Mouse (Mus musculus) neural tube, embryonic 11.5 days (tissue): Measurements from ENCODE around the gene Nampt. TPM values are rescaled to one million over a fixed set of nuclear protein-coding genes. Genes with fewer than 3 reads are reported as not detected.
"Not testable (repeated sequence)": the region's sequence is repeated elsewhere in the genome, so short reads cannot be mapped to it uniquely, and the experiment has no call there.

Experiments used
- ATAC-seq: fragments of 200-750 bp; cut with Nextera tagmentation; 2 replicates; pipeline ENCODE4 v1.8.0; 2017; ENCODE audit warnings: moderate number of reproducible peaks, mild to moderate bottlenecking, moderate TSS enrichment, moderate library complexity; ENCODE audit not compliant: insufficient read depth, low FRiP score, low TSS enrichment
- DNase-seq: peaks from one replicate; pipeline ENCODE4 v3.0.0-alpha.2; 2015; ENCODE audit warnings: low spot score
- H3K27ac ChIP-seq: fragments of 300-500 bp; sonication (generic); 2 replicates; pipeline ENCODE4 v1.5.1; 2014; ENCODE audit warnings: low read depth, mild to moderate bottlenecking, low read length
- H3K27me3 ChIP-seq: fragments of 300-500 bp; sonication (generic); 2 replicates; pipeline ENCODE4 v1.6.1; 2014; ENCODE audit warnings: mild to moderate bottlenecking, low read length, mixed read lengths; ENCODE audit not compliant: control insufficient read depth, insufficient read depth
- H3K36me3 ChIP-seq: fragments of 300-500 bp; sonication (generic); 2 replicates; pipeline ENCODE4 v1.6.1; 2014; ENCODE audit warnings: mild to moderate bottlenecking, low read length, moderate library complexity, mixed read lengths; ENCODE audit not compliant: control insufficient read depth, insufficient read depth
- H3K4me1 ChIP-seq: fragments of 300-500 bp; sonication (generic); 2 replicates; pipeline ENCODE4 v1.6.1; 2014; ENCODE audit warnings: low read length, mixed read lengths; ENCODE audit not compliant: control insufficient read depth, insufficient read depth
- H3K4me2 ChIP-seq: fragments of 300-500 bp; sonication (generic); 2 replicates; pipeline ENCODE4 v1.6.1; 2014; ENCODE audit warnings: low read depth, mild to moderate bottlenecking, moderate library complexity
- H3K4me3 ChIP-seq: fragments of 300-500 bp; sonication (generic); 2 replicates; pipeline ENCODE4 v1.5.1; 2014; ENCODE audit warnings: low read depth, low read length
- H3K9ac ChIP-seq: fragments of 300-500 bp; sonication (generic); 2 replicates; pipeline ENCODE4 v1.6.1; 2014; ENCODE audit warnings: mild to moderate bottlenecking, low read length
- H3K9me3 ChIP-seq: fragments of 300-500 bp; sonication (generic); 2 replicates; pipeline ENCODE4 v1.6.1; 2016; ENCODE audit warnings: low read length; ENCODE audit not compliant: control insufficient read depth
- WGBS: fragments of 180-500 bp; shearing (Covaris S2); extraction: QIAGEN DNeasy Blood & Tissue Kit; methylation state at CpG from one replicate; pipeline ENCODE4 v1.1.7; 2014; 5-methylcytosine and 5-hydroxymethylcytosine counted together
- polyA plus RNA-seq: library from polyadenylated mRNA; unstranded; fragments of >200 nt; fragmentation: Nextera tagmentation; extraction: Ambion mirVana; gene quantifications from 2 replicates; pipeline ENCODE4 v1.2.1, GENCODE M21; 2014

Nampt gene
- polyA plus RNA-seq, 1 experiment from 2014 or later = 38.1 TPM

- no peaks in the 10 kb centered on the region for H3K4me1 ChIP-seq
- WGBS = 86% methylated on average over 2 of the region's 2 CpGs
- H3K4me2 ChIP-seq = no peak overlapping the region
- H3K9ac ChIP-seq = no peak overlapping the region
- H3K9me3 ChIP-seq = no peaks in the 10 kb centered on the region
- no peak overlapping the region for H3K27ac ChIP-seq
- no peak for ATAC-seq
- no peaks in the 10 kb centered on the region for H3K36me3 ChIP-seq
- no peaks in the 10 kb centered on the region for H3K27me3 ChIP-seq
- no peak for DNase-seq
- no peak overlapping the region for H3K4me3 ChIP-seq
Observed at GRCm38 (mm10) chr12:32885041-32885440, 65.7 kb downstream of the Nampt start.

DNA sequence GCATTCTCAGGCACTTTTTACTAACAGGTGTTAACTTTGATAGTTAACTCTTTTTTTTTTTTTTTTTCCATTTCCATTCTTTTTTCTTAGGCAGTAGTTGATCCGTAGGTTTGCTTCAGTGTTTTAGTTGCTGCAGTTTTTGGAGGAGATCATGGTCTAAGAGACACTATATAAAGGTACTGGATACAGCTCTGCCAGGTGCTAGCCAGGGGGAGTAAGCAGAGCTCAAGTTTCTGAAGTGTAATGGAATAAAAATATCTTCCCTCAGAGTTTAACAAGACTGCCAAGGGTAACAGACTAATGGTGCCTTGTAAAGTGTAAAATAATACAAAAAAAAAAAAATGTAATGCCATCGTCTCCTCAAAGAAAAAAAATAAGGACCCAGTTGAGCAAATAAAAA, 67.0 kb downstream of the Nampt start:
- no peaks in the 10 kb centered on the region for H3K9me3 ChIP-seq
- no peaks in the 10 kb centered on the region for H3K36me3 ChIP-seq
- 82% methylated on average over 2 of the region's 2 CpGs for WGBS
- H3K4me3 ChIP-seq = no peak overlapping the region
- H3K4me1 ChIP-seq = no peaks in the 10 kb centered on the region
- H3K9ac ChIP-seq = no peak overlapping the region
- H3K27me3 ChIP-seq = no peaks in the 10 kb centered on the region
- ATAC-seq (no peak), DNase-seq (no peak)
- no peak overlapping the region for H3K4me2 ChIP-seq
- H3K27ac ChIP-seq = no peak overlapping the region

DNA sequence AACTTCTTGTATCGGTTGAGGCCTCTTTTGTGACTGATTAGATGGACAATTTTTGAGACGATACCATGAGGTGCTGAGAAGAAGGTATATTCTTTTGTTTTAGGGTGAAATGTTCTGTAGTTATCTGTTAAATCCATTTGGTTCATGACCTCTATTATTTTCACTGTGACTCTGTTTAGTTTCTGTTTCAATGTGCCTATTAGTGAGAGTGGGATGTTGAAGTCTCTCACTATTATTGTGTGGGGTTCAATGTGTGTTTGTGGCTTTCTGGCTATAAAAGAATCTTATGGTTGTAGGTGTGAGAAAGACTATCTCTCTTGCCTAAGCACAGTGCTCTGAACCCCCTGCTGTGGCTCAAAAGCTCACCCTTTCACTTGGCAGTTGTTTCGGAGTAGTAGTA, 68.9 kb downstream of the Nampt start:
- Histone ChIP-seq H3K4me1 (no peaks in the 10 kb centered on the region), H3K9ac (no peak overlapping the region), H3K9me3 (no peaks in the 10 kb centered on the region), H3K36me3 (no peaks in the 10 kb centered on the region), H3K27me3 (no peaks in the 10 kb centered on the region), H3K4me2 (no peak overlapping the region), H3K4me3 (no peak overlapping the region), H3K27ac (no peak overlapping the region)
- no peak for ATAC-seq
- DNase-seq = no peak
- WGBS = 94% methylated on average over 3 of the region's 3 CpGs

DNA sequence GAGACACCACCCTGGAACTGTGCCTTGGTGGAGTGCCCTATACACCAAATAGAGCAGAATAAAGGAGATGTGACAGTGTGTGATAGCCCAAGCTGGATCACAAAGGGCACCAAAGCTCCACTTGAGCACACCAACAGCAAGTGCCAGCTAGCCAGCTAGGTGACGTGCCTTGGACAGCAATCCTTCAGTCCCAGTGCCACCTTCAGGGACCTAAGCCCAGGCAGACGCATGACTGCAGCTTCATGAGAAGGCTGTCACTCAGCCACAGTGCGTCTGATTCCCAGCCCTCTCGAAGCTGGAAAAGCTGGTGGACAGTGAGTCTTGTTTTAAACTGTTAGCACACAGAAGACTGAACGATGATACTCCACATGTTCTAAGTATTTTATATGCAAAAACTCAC, 70.5 kb downstream of the Nampt start:
- no peaks in the 10 kb centered on the region for H3K27me3 ChIP-seq
- no peak overlapping the region for H3K27ac ChIP-seq
- no peak for DNase-seq
- 90% methylated on average over 5 of the region's 5 CpGs for WGBS
- H3K4me2 ChIP-seq = no peak overlapping the region
- no peaks in the 10 kb centered on the region for H3K36me3 ChIP-seq
- ATAC-seq = no peak
- H3K9ac ChIP-seq = no peak overlapping the region
- no peaks in the 10 kb centered on the region for H3K9me3 ChIP-seq
- no peak overlapping the region for H3K4me3 ChIP-seq
- H3K4me1 ChIP-seq = no peaks in the 10 kb centered on the region

DNA sequence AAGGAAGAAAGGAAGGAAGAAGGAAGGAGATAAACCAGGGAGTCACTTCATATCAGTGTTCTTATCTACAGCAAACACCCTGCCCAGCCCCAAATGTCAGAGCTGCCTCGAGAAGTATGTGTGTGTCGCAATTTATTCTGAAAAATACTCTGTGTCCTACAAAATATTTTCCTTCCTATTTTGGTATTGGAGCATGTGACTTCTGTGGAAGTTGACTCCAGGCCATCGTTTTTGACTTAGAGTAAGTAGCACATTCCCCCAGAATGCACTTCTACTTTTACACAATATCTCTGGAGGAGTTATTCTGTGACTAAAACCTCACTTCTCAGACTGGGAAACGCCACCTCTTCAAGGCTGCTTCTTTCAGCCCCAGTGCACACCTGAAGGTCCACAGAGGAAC, 71.1 kb downstream of the Nampt start:
- H3K27me3 ChIP-seq = no peaks in the 10 kb centered on the region
- no peaks in the 10 kb centered on the region for H3K36me3 ChIP-seq
- no peaks in the 10 kb centered on the region for H3K9me3 ChIP-seq
- ATAC-seq (no peak), DNase-seq (no peak)
- H3K4me1 ChIP-seq = no peaks in the 10 kb centered on the region
- no peak overlapping the region for H3K4me3 ChIP-seq
- no peak overlapping the region for H3K9ac ChIP-seq
- 83% methylated on average over 4 of the region's 4 CpGs for WGBS
- no peak overlapping the region for H3K27ac ChIP-seq
- H3K4me2 ChIP-seq = no peak overlapping the region

DNA sequence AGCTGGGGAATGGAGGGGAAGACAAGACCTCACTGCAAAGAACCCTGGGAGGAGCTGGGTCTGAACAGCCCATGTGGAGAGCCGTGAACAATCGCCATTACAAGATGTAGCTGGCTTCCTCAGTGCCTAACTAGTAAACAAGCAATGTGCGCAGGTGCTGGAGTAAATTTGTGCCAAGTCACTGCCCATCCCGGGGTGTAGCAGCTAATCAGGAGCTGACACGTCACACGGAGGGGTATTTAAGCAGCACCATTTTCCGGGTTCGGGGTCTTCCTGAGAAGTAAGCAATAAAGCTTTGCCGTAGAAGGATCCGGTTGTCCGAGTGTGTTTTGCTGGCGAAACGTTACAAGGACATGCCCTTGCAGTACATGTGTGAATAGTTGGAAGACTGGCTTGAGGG, 71.9 kb downstream of the Nampt start:
- H3K27me3 ChIP-seq, H3K9ac ChIP-seq, H3K9me3 ChIP-seq, DNase-seq, H3K4me1 ChIP-seq, H3K27ac ChIP-seq, H3K36me3 ChIP-seq, ATAC-seq, H3K4me2 ChIP-seq, H3K4me3 ChIP-seq: not testable (repeated sequence)
- 90% methylated on average over 13 of the region's 13 CpGs for WGBS

DNA sequence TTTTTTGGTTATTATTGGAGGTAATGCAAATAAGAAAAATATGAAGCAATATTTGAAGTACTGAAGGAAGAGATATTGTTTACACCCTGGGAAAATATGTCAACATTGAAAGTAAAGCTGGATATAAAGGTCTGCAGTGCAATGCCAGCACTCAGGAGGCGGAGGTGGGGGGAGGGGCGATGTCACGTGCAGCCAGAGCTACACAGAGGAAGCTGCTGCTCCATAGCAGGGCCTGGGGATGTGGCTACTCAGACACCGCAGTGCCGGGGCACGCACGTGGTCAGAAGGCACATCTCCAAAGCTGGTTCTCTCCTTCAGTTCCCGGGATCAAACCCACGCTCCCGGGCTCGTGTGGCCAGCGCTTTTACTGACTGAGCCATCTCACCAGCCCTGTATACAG, 73.9 kb downstream of the Nampt start:
- H3K9me3 ChIP-seq = no peaks in the 10 kb centered on the region
- no peak overlapping the region for H3K9ac ChIP-seq
- ATAC-seq (peak; percentile 52), DNase-seq (peak; percentile 43)
- no peak overlapping the region for H3K4me2 ChIP-seq
- H3K27ac ChIP-seq = no peak overlapping the region
- H3K4me1 ChIP-seq = no peaks in the 10 kb centered on the region; the same call in 1 of the 2 replicates
- 46% methylated on average over 12 of the region's 12 CpGs for WGBS
- H3K36me3 ChIP-seq = no peaks in the 10 kb centered on the region
- H3K4me3 ChIP-seq = no peak overlapping the region
- H3K27me3 ChIP-seq = no peaks in the 10 kb centered on the region

GRCm38 (mm10) chr12:32895806-32896205, 76.5 kb downstream of the Nampt start:
- WGBS = 86% methylated on average over 1 of the region's 1 CpGs
- ATAC-seq (no peak), DNase-seq (no peak)
- no peak overlapping the region for H3K4me3 ChIP-seq
- H3K9ac ChIP-seq = no peak overlapping the region
- no peak overlapping the region for H3K27ac ChIP-seq
- H3K36me3 ChIP-seq = no peaks in the 10 kb centered on the region
- H3K9me3 ChIP-seq = no peaks in the 10 kb centered on the region
- no peaks in the 10 kb centered on the region for H3K27me3 ChIP-seq
- no peaks in the 10 kb centered on the region; the same call in 1 of the 2 replicates for H3K4me1 ChIP-seq
- no peak overlapping the region for H3K4me2 ChIP-seq

DNA sequence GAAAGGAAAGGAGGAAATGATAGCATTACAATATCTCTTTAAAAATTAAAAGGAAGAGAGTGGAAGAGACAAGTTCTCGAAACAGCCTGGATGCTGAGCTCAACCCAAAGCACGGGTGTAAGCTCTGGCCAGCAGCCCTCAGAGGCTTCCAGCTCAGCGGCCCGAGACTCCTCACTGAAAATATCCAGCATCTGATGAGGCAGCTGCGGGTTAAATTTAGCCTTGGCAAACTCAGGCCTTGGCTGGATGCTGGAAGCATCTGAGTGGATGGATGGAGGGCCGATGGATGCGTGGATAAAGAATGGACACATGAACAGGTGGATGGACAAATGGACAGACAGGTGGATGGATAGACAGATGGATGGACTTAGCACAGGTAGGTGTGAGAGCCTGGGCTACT, 77.2 kb downstream of the Nampt start:
- no peak overlapping the region for H3K4me3 ChIP-seq
- H3K27ac ChIP-seq = no peak overlapping the region
- no peak overlapping the region for H3K4me2 ChIP-seq
- WGBS = 87% methylated on average over 7 of the region's 7 CpGs
- H3K27me3 ChIP-seq = no peaks in the 10 kb centered on the region
- H3K4me1 ChIP-seq = no peaks in the 10 kb centered on the region; the same call in 1 of the 2 replicates
- DNase-seq (no peak), ATAC-seq (no peak)
- no peaks in the 10 kb centered on the region for H3K36me3 ChIP-seq
- H3K9ac ChIP-seq = no peak overlapping the region
- no peaks in the 10 kb centered on the region for H3K9me3 ChIP-seq
